Mouse (Mus musculus) embryonic facial prominence, embryonic 15.5 days (tissue): ENCODE measurements around the gene Rbms2. TPM values are rescaled to one million over a fixed set of nuclear protein-coding genes. Genes with fewer than 3 reads are reported as not detected.

Experiments used
- ATAC-seq: fragments of 200-750 bp; cut with Nextera tagmentation; 2 replicates; pipeline ENCODE4 v1.8.0; 2017; ENCODE audit warnings: low read depth, moderate TSS enrichment; ENCODE audit not compliant: insufficient number of reproducible peaks, low FRiP score, low TSS enrichment
- H3K27ac ChIP-seq: fragments of 300-500 bp; sonication (generic); replicated peaks from 2 replicates; pipeline ENCODE4 v1.5.1; 2015; ENCODE audit warnings: mild to moderate bottlenecking, inconsistent platforms
- H3K27me3 ChIP-seq: fragments of 300-500 bp; sonication (generic); 2 replicates; pipeline ENCODE4 v1.6.1; 2015; ENCODE audit warnings: inconsistent platforms
- H3K36me3 ChIP-seq: fragments of 300-500 bp; sonication (generic); 2 replicates; pipeline ENCODE4 v1.6.1; 2015; ENCODE audit warnings: mild to moderate bottlenecking, inconsistent platforms
- H3K4me1 ChIP-seq: fragments of 300-500 bp; sonication (generic); 2 replicates; pipeline ENCODE4 v1.6.1; 2015; ENCODE audit warnings: inconsistent platforms
- H3K4me2 ChIP-seq: fragments of 300-500 bp; sonication (generic); replicated peaks from 2 replicates; pipeline ENCODE4 v1.6.1; 2015; ENCODE audit warnings: mild to moderate bottlenecking, inconsistent platforms
- H3K4me3 ChIP-seq: fragments of 300-500 bp; sonication (generic); replicated peaks from 2 replicates; pipeline ENCODE4 v1.5.1; 2015; ENCODE audit warnings: mild to moderate bottlenecking, inconsistent platforms
- H3K9ac ChIP-seq: fragments of 300-500 bp; sonication (generic); 2 replicates; pipeline ENCODE4 v1.6.1; 2015; ENCODE audit warnings: inconsistent platforms
- H3K9me3 ChIP-seq: fragments of 300-500 bp; sonication (generic); replicated peaks from 2 replicates; pipeline ENCODE4 v1.6.1; 2016; ENCODE audit warnings: inconsistent platforms
- WGBS: fragments of 180-500 bp; shearing (Covaris S2); methylation state at CpG from one replicate; pipeline ENCODE4 v1.1.7; 2015; 5-methylcytosine and 5-hydroxymethylcytosine counted together
- polyA plus RNA-seq: library from polyadenylated mRNA; unstranded; fragments of >200 nt; fragmentation: Nextera tagmentation; extraction: Ambion mirVana; gene quantifications from 2 replicates; pipeline ENCODE4 v1.2.1, GENCODE M21; 2015

Gene Rbms2
- polyA plus RNA-seq, 1 experiment from 2014 or later, result 41.6 TPM

DNA sequence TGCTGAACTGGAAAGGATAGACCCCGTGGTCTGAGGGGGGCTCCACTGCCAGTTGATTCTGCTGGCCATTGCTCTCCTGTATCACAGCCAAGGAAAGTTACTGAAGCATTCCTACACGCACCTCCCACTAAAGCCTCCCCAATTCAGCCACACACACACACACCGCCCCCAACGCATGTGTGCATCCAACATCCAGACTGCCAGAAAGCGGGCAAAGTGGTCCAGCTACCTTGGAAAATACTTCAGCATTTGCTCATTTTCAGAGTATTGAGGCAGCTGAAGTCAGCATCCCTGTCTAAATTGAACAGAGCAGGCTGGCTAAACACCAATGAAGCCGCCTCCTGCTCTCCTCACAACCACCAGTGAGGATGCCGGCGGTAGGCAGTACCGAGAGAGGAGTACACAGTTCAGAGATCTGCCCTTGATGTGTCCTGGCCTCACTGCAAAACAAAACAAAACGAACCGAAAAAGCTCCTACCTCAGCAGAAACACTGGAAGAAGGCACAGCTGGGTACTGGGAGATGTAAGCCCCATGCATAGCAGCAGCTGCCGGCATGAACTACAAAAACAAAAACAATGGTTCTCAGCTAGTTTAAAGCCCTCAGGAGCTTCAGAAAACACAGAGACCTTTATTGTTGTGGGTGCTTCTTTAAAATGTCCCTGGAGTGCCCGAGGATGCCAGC, 46.3 kb downstream of the Rbms2 start:
- Histone ChIP-seq H3K27ac (no peak overlapping the region), H3K4me3 (no peak overlapping the region), H3K4me2 (no peak overlapping the region), H3K36me3 (peaks cover 78% of the 10 kb centered on the region), H3K9me3 (no peaks in the 10 kb centered on the region), H3K9ac (no peak overlapping the region), H3K27me3 (no peaks in the 10 kb centered on the region), H3K4me1 (no peaks in the 10 kb centered on the region)
- ATAC-seq, result no peak
- 49% methylated on average over 13 of the region's 13 CpGs for WGBS

GRCm38 (mm10) chr10:128131812-128132211, 48.3 kb downstream of the Rbms2 start:
- Histone ChIP-seq H3K36me3 (peaks cover 79% of the 10 kb centered on the region), H3K9me3 (no peaks in the 10 kb centered on the region), H3K4me2 (no peak overlapping the region), H3K9ac (no peak overlapping the region), H3K4me3 (no peak overlapping the region), H3K4me1 (no peaks in the 10 kb centered on the region), H3K27me3 (no peaks in the 10 kb centered on the region), H3K27ac (no peak overlapping the region)
- no peak for ATAC-seq

DNA sequence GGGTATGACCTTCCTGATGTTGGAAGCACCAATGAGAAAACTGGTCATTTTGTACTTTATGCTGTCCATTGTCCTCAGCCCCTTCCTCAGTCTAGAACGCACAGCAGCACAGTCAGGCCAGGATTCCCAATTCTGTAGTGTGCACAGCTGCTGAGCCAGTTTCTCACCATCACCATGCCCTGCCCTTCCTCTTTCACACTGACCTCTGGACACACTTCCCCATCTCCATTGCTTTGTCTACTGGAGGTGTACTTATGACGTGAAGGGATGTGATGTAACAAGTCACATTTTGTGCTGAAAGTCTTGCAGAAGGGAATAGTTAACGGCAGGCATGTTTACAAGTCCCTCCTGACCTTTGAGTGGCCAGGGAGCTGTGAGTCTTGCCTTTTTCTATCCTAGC, 48.8 kb downstream of the Rbms2 start:
- Histone ChIP-seq H3K9ac (no peak overlapping the region), H3K4me3 (no peak overlapping the region), H3K9me3 (no peaks in the 10 kb centered on the region), H3K4me2 (no peak overlapping the region), H3K36me3 (peaks cover 83% of the 10 kb centered on the region), H3K27ac (no peak overlapping the region), H3K27me3 (no peaks in the 10 kb centered on the region), H3K4me1 (no peaks in the 10 kb centered on the region)
- no peak for ATAC-seq
- 72% methylated on average over 3 of the region's 3 CpGs for WGBS

DNA sequence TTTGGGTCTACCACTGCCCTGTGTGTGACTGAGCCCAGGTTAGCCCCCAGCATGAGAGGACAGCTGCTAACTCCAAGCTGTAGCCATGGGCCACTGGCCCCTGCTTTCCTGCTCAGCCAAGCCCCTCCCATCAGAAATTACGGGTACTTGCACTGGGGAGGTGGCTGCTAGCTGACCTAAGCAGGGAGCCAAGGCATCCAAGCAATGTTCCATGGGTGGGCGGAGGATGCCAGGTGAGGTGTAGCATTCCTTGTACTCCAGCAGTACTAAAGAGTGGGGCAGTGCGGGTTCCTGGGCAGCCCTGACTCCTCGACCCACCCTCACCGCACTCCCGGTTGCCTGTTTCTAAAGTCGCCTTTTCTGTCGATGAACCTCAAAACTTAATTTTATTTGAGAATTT, 52.0 kb downstream of the Rbms2 start:
- Histone ChIP-seq H3K4me3 (no peak overlapping the region), H3K9ac (no peak overlapping the region), H3K4me1 (no peaks in the 10 kb centered on the region), H3K36me3 (peaks cover 87% of the 10 kb centered on the region), H3K27ac (no peak overlapping the region), H3K9me3 (no peaks in the 10 kb centered on the region), H3K4me2 (no peak overlapping the region), H3K27me3 (no peaks in the 10 kb centered on the region)
- ATAC-seq, result no peak
- 85% methylated on average over 8 of the region's 8 CpGs for WGBS

GRCm38 (mm10) chr10:128127497-128127896, 52.6 kb downstream of the Rbms2 start:
- H3K36me3 ChIP-seq, result peaks cover 89% of the 10 kb centered on the region

GRCm38 (mm10) chr10:128125951-128126350, 54.1 kb downstream of the Rbms2 start:
- no peak for ATAC-seq
- WGBS, result 91% methylated on average over 14 of the region's 14 CpGs

More at GRCm38 (mm10) chr10:128127497-128127896, 52.6 kb downstream of the Rbms2 start:
- Histone ChIP-seq H3K9ac (no peak overlapping the region), H3K4me3 (no peak overlapping the region), H3K9me3 (no peaks in the 10 kb centered on the region), H3K4me1 (no peaks in the 10 kb centered on the region), H3K4me2 (no peak overlapping the region), H3K27me3 (no peaks in the 10 kb centered on the region), H3K27ac (no peak overlapping the region)
- no peak for ATAC-seq
- 77% methylated on average over 5 of the region's 5 CpGs for WGBS

GRCm38 (mm10) chr10:128124831-128125230, 55.3 kb downstream of the Rbms2 start:
- peaks cover 91% of the 10 kb centered on the region for H3K36me3 ChIP-seq
- no peak for ATAC-seq

More at GRCm38 (mm10) chr10:128125951-128126350, 54.1 kb downstream of the Rbms2 start:
- H3K9ac ChIP-seq, result no peak overlapping the region
- H3K4me3 ChIP-seq, result no peak overlapping the region
- no peaks in the 10 kb centered on the region for H3K9me3 ChIP-seq
- H3K4me1 ChIP-seq, result no peaks in the 10 kb centered on the region
- no peak overlapping the region for H3K4me2 ChIP-seq
- H3K27ac ChIP-seq, result no peak overlapping the region
- H3K27me3 ChIP-seq, result no peaks in the 10 kb centered on the region
- H3K36me3 ChIP-seq, result peaks cover 90% of the 10 kb centered on the region

GRCm38 (mm10) chr10:128123833-128124232, 56.3 kb downstream of the Rbms2 start:
- no peaks in the 10 kb centered on the region for H3K9me3 ChIP-seq
- no peak for ATAC-seq
- peaks cover 95% of the 10 kb centered on the region for H3K36me3 ChIP-seq
- WGBS, result 93% methylated on average over 7 of the region's 7 CpGs
- no peaks in the 10 kb centered on the region for H3K4me1 ChIP-seq
- H3K4me3 ChIP-seq, result no peak overlapping the region
- no peak overlapping the region for H3K9ac ChIP-seq
- no peak overlapping the region for H3K27ac ChIP-seq
- no peaks in the 10 kb centered on the region for H3K27me3 ChIP-seq
- no peak overlapping the region for H3K4me2 ChIP-seq

More at GRCm38 (mm10) chr10:128124831-128125230, 55.3 kb downstream of the Rbms2 start:
- WGBS, result 97% methylated on average over 9 of the region's 9 CpGs
- Histone ChIP-seq H3K27me3 (no peaks in the 10 kb centered on the region), H3K9me3 (no peaks in the 10 kb centered on the region), H3K4me1 (no peaks in the 10 kb centered on the region), H3K9ac (no peak overlapping the region), H3K4me2 (no peak overlapping the region), H3K27ac (no peak overlapping the region), H3K4me3 (no peak overlapping the region)

DNA sequence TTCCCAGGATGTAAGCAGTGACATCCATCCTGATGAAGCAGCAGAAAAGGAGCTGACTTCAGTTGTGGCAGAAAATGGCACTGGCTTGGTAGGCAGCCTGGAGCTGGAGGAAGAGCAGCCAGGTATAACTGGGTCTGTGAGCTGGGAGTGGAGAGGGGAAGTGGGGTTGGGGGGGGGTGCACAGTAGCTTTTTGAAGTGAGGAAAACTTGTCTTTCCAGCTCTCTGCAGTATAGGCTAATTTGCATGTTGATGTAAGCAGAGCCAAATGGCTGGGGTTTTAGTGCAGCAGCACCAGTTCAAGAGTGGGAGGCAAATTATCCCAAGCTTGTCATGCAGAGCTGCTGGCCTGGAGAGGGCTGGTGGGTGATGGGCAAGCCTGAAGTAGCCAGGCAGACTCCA, 68.9 kb downstream of the Rbms2 start:
- peaks cover 63% of the 10 kb centered on the region for H3K36me3 ChIP-seq
- H3K9ac ChIP-seq, result no peak overlapping the region
- H3K4me2 ChIP-seq, result no peak overlapping the region
- no peak overlapping the region for H3K27ac ChIP-seq
- no peaks in the 10 kb centered on the region for H3K4me1 ChIP-seq
- ATAC-seq, result no peak; the same call in 1 of the 2 replicates
- no peaks in the 10 kb centered on the region for H3K9me3 ChIP-seq
- no peaks in the 10 kb centered on the region for H3K27me3 ChIP-seq
- no peak overlapping the region for H3K4me3 ChIP-seq

GRCm38 (mm10) chr10:128110103-128110761, 69.9 kb downstream of the Rbms2 start:
- no peak overlapping the region for H3K27ac ChIP-seq
- no peaks in the 10 kb centered on the region for H3K27me3 ChIP-seq
- no peak for ATAC-seq
- WGBS, result 85% methylated on average over 4 of the region's 4 CpGs
- no peaks in the 10 kb centered on the region for H3K9me3 ChIP-seq
- H3K36me3 ChIP-seq, result peaks cover 53% of the 10 kb centered on the region
- H3K4me1 ChIP-seq, result no peaks in the 10 kb centered on the region
- H3K9ac ChIP-seq, result no peak overlapping the region
- H3K4me3 ChIP-seq, result no peak overlapping the region
- H3K4me2 ChIP-seq, result no peak overlapping the region

DNA sequence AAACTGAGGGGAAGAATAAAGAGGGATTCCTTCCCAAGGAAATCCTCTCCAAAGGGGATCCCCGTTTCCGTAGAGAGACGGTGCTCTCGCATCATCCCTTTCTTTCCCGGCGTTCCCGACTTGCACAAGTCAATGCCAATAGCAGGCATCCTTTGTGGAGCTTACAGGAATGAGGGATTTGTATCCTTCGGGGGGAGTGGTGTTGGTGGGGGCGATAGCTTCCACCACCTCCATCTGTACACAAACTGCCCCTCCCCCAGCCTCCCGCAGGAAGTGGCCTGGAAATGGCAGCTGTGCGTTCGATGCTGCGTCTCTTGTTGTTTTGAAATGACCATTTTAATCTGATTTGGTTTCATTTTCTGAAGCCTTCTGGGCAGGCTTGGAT, 82.5 kb downstream of the Rbms2 start:
- Histone ChIP-seq H3K27ac (peak overlapping the region; percentile 61), H3K4me3 (peak overlapping the region; percentile 98), H3K36me3 (no peaks in the 10 kb centered on the region), H3K9me3 (no peaks in the 10 kb centered on the region), H3K4me1 (peaks cover 37% of the 10 kb centered on the region), H3K27me3 (no peaks in the 10 kb centered on the region), H3K4me2 (peak overlapping the region; percentile 73), H3K9ac (peak overlapping the region; percentile 89)
- ATAC-seq, result no peak
- WGBS, result under 1% methylated on average over 13 of the region's 13 CpGs
